Mouse (Mus musculus): ENCODE measurements around the gene Ogdh.

DNA sequence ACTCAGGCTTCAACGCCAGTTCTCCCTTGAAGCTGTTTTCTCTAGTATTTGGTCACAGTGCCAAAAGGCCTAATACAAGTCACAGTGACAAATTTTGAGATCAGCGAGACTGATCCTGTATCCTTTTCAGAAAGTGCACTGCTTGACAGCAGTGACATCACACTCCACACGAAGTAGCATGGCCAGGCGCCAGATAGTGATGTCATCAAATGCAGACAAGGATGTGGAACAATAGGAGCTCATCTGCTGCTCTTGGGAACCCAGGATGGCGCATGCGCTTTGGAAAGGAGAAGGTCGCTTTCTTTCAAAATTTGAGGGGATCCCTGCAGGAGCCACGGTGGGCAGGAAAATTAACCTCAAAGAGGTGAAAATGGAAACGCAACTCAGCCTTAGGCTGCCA is 81.4 kb downstream of the Ogdh start:
- no peak for TF ChIP-seq CTCF (IDR thresholded peaks at IDR 0.05; ENCODE audit: low read depth)
- no peak for TF ChIP-seq EP300 (IDR thresholded peaks at IDR 0.05; ENCODE audit: low read depth)

All from liver, postnatal 0 days (tissue).